Mouse (Mus musculus) neural tube, embryonic 11.5 days (tissue): Measurements from ENCODE around the gene Pick1. TPM values are rescaled to one million over a fixed set of nuclear protein-coding genes. Genes with fewer than 3 reads are reported as not detected.

ENCODE experiments used
- ATAC-seq: fragments of 200-750 bp; cut with Nextera tagmentation; 2 replicates; pipeline ENCODE4 v1.8.0; 2017; ENCODE audit warnings: moderate number of reproducible peaks, mild to moderate bottlenecking, moderate TSS enrichment, moderate library complexity; ENCODE audit not compliant: insufficient read depth, low FRiP score, low TSS enrichment
- DNase-seq: peaks from one replicate; pipeline ENCODE4 v3.0.0-alpha.2; 2015; ENCODE audit warnings: low spot score
- H3K27ac ChIP-seq: fragments of 300-500 bp; sonication (generic); 2 replicates; pipeline ENCODE4 v1.5.1; 2014; ENCODE audit warnings: low read depth, mild to moderate bottlenecking, low read length
- H3K27me3 ChIP-seq: fragments of 300-500 bp; sonication (generic); 2 replicates; pipeline ENCODE4 v1.6.1; 2014; ENCODE audit warnings: mild to moderate bottlenecking, low read length, mixed read lengths; ENCODE audit not compliant: control insufficient read depth, insufficient read depth
- H3K36me3 ChIP-seq: fragments of 300-500 bp; sonication (generic); 2 replicates; pipeline ENCODE4 v1.6.1; 2014; ENCODE audit warnings: mild to moderate bottlenecking, low read length, moderate library complexity, mixed read lengths; ENCODE audit not compliant: control insufficient read depth, insufficient read depth
- H3K4me1 ChIP-seq: fragments of 300-500 bp; sonication (generic); 2 replicates; pipeline ENCODE4 v1.6.1; 2014; ENCODE audit warnings: low read length, mixed read lengths; ENCODE audit not compliant: control insufficient read depth, insufficient read depth
- H3K4me2 ChIP-seq: fragments of 300-500 bp; sonication (generic); 2 replicates; pipeline ENCODE4 v1.6.1; 2014; ENCODE audit warnings: low read depth, mild to moderate bottlenecking, moderate library complexity
- H3K4me3 ChIP-seq: fragments of 300-500 bp; sonication (generic); 2 replicates; pipeline ENCODE4 v1.5.1; 2014; ENCODE audit warnings: low read depth, low read length
- H3K9ac ChIP-seq: fragments of 300-500 bp; sonication (generic); 2 replicates; pipeline ENCODE4 v1.6.1; 2014; ENCODE audit warnings: mild to moderate bottlenecking, low read length
- H3K9me3 ChIP-seq: fragments of 300-500 bp; sonication (generic); 2 replicates; pipeline ENCODE4 v1.6.1; 2016; ENCODE audit warnings: low read length; ENCODE audit not compliant: control insufficient read depth
- WGBS: fragments of 180-500 bp; shearing (Covaris S2); extraction: QIAGEN DNeasy Blood & Tissue Kit; methylation state at CpG from one replicate; pipeline ENCODE4 v1.1.7; 2014; 5-methylcytosine and 5-hydroxymethylcytosine counted together
- polyA plus RNA-seq: library from polyadenylated mRNA; unstranded; fragments of >200 nt; fragmentation: Nextera tagmentation; extraction: Ambion mirVana; gene quantifications from 2 replicates; pipeline ENCODE4 v1.2.1, GENCODE M21; 2014

Pick1 gene
- polyA plus RNA-seq = 27.3 and 28.8 TPM in 2 replicates

DNA sequence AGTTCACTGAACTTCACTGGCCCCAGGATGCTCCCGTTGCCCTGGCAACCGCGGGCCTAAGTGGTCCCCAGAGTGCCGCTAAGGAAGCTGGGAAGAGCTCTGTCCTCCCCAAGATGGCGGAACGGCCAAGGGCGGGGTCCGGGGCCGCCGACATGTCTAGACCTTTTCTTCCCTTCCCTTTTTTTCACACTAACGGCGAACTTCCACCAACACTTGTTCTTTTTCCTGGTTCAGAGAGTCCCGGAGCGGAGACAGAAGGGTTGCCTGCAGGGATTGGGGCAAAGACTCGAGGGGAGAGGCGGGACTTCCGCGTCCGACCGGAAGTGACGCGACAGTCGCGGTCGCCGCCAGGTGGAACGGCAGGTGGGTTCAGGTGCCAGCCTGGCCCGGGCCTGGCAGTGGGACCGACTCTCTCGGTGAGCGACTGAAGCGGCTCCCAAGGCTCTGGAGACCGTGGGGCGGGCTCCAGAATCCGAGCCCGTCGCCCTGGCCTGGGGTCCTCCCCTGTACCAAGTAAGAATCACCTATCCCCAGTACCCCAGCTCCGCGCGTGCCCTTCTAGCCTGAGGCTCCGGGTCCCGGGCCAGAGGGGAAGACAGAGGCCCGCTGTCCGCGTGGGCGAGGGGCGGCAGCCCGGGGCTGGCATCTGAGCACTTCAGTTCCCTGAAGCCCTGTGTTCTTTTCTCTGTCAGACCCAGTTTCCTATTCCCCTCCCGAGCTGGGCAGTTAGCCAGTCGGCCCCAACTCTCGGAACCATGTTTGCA is at the start of gene Pick1, which contains the start of gene Gm49486:
TSS of gene Pick1 (plus strand) at position 116 of the 764 bp plus-strand sequence.
TSS of gene Gm49486 (plus strand) at position 334 of the 764 bp plus-strand sequence.
- peak; percentile 94 for DNase-seq
- Histone ChIP-seq H3K27me3 (no peaks in the 10 kb centered on the region), H3K4me3 (peak within 1 kb of the TSS; percentile 89), H3K36me3 (no peaks in the 10 kb centered on the region; the same call in 1 of the 2 replicates), H3K4me2 (peak within 1 kb of the TSS; percentile 98), H3K9me3 (no peaks in the 10 kb centered on the region), H3K9ac (peak within 1 kb of the TSS; percentile 90), H3K4me1 (peaks cover 14% of the 10 kb centered on the region), H3K27ac (peak within 1 kb of the TSS; percentile 97)
- peak; percentile 84 for ATAC-seq
- 1% methylated on average over 51 of the region's 51 CpGs for WGBS

DNA sequence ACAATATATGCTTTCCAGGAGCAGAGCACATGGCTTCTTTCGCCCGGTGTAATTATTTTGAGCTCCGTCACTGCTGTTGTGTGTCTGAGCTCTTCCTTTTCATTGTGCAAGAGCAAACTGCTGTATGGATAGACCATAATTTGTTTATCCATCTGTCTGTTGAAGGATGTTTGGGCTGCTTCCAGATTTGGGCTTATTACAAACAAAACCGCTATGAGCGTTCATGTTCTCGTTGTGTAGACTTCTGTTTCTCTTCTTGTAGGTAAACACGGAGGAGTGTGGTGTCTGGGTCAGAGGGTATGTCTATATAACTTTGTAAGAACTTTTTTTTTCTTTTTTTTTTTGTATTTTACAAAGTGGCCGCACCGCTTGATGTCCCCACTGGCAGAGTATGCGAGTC is 43.8 kb upstream of the Pick1 start:
- H3K27ac ChIP-seq = no peak overlapping the region

DNA sequence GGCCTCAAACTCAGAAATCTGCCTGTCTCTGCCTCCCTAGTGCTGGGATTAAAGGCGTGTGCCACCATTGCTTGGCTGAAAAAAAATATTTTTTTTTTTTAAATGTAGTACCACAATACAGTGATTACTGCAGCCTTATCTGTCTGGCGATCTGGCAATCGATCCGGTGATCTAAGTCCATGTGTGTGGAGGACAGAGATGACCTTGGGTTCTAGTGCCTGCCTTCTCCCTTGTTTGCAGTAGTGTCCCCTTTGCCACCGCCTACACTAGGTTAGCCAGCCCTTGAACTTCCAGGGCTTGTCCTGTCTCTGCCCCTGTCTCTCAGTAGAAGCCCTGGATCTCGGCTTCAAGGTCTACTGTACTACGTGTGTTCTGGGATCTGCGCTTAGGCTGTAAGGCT is 41.2 kb upstream of the Pick1 start:
- DNase-seq = no peak
- H3K4me3 ChIP-seq = no peak overlapping the region
- H3K9me3 ChIP-seq = no peaks in the 10 kb centered on the region
- no peak overlapping the region for H3K27ac ChIP-seq
- H3K36me3 ChIP-seq = no peaks in the 10 kb centered on the region
- ATAC-seq = no peak
- H3K4me1 ChIP-seq = peaks cover 3% of the 10 kb centered on the region; the same call in 1 of the 2 replicates
- WGBS = 89% methylated on average over 8 of the region's 8 CpGs
- no peak overlapping the region for H3K4me2 ChIP-seq
- no peak overlapping the region for H3K9ac ChIP-seq
- no peaks in the 10 kb centered on the region for H3K27me3 ChIP-seq

More for the DNA sequence above, 43.8 kb upstream of the Pick1 start:
- no peak overlapping the region for H3K4me2 ChIP-seq
- no peak overlapping the region for H3K4me3 ChIP-seq
- DNase-seq (no peak), ATAC-seq (no peak)
- H3K36me3 ChIP-seq = no peaks in the 10 kb centered on the region
- 92% methylated on average over 10 of the region's 10 CpGs for WGBS
- H3K9me3 ChIP-seq = no peaks in the 10 kb centered on the region
- H3K9ac ChIP-seq = no peak overlapping the region
- no peaks in the 10 kb centered on the region for H3K4me1 ChIP-seq
- H3K27me3 ChIP-seq = no peaks in the 10 kb centered on the region

DNA sequence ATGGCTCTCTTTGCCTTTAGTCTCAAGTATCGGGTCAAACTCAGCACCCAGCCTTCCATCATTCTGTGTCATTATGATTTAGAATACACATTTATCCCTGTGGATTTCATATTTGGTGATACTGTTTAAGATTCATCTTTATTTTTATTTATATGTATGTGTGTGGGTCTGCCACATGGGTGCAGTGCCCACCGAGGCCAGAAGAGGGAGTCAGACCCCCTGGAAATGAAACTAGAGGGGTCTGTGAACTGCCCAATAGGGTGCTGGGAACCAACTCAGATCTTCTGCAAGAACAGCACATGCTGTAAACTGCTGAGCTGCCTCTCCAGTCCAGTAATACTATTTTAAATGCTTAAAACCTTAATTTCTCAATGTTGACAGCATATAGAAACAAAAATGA is 37.5 kb upstream of the Pick1 start:
- Histone ChIP-seq H3K9me3 (no peaks in the 10 kb centered on the region), H3K27me3 (no peaks in the 10 kb centered on the region), H3K36me3 (no peaks in the 10 kb centered on the region), H3K4me3 (no peak overlapping the region), H3K9ac (no peak overlapping the region), H3K27ac (no peak overlapping the region), H3K4me2 (no peak overlapping the region), H3K4me1 (peaks cover 14% of the 10 kb centered on the region)
- DNase-seq = no peak
- no peak for ATAC-seq
- 100% methylated on average over 2 of the region's 2 CpGs for WGBS

DNA sequence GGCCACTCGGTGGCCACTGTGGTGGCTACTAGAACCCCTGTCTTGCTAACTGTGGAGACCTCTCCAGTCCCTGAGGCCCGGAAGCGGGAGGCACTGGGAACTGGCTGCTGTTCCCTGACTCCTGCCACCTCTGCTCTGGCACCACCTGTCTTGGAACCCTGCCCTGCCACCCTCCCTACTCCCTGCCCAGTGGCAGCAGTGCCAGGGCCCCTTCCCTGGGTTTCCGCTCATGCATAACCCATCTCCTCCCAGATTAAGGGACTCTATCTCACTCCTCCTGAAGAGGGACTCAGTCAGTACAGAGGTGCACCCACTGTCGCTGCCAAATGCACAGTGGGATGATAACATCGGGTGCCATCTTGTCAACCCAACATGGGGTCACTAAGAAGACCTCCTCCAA is 36.5 kb upstream of the Pick1 start:
- no peak overlapping the region for H3K4me3 ChIP-seq
- 85% methylated on average over 6 of the region's 6 CpGs for WGBS
- no peak for DNase-seq
- H3K36me3 ChIP-seq = no peaks in the 10 kb centered on the region
- H3K9ac ChIP-seq = no peak overlapping the region
- no peaks in the 10 kb centered on the region for H3K9me3 ChIP-seq
- peak overlapping the region; percentile 90 for H3K27ac ChIP-seq
- H3K4me2 ChIP-seq = 0 out of 2 replicates have a peak overlapping the region, but pooled peaks have one; percentile 12
- peaks cover 14% of the 10 kb centered on the region for H3K4me1 ChIP-seq
- no peak for ATAC-seq
- no peaks in the 10 kb centered on the region for H3K27me3 ChIP-seq

DNA sequence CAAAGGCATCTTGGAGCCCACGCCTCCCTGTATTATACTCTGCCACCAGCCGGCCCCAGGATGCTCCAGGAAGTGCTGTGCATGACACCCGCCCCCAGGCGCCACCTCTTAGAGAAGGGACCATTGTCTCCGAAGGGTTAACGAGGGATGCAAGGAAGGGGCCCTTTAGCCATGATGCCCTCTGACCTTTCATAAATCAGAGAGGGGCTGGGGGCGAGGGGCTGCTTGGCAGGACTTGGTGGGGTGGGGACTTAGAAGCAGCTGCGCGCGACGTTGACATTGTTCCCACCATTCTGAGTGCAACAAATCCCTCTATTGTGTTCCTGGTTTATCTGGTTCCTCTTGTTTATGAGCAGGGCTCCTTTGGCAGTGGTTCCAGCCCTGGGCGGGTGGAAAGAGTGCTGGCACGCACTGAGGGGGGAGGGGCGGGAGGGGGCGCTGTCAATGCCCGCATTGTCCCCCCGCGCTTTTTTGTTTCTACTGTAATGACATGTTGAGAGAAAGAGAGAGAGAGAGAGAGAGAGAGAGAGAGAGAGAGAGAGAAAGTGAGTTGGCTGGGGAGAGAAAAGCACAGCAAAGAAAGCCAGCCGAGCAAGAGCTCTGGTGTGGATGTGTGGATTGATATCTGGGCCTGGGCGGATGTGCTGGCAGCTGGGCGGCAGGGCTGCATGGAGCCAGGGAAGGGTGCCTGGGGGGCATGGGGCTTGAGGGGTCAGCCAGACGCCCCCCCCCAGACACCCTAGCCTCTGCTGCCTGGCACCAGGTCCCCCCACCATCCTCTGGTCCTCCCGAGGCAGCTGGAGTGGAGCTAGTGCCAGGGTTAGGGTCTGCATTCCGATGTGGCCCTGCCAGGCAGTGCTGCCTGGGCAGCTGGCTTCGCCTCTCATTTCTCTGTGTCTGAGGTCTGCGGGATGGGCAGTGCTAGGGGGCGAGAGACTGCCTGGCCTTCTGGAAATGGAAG is 35.8 kb upstream of the Pick1 start:
- 28% methylated on average over 27 of the region's 27 CpGs for WGBS
- H3K27me3 ChIP-seq = no peaks in the 10 kb centered on the region

DNA sequence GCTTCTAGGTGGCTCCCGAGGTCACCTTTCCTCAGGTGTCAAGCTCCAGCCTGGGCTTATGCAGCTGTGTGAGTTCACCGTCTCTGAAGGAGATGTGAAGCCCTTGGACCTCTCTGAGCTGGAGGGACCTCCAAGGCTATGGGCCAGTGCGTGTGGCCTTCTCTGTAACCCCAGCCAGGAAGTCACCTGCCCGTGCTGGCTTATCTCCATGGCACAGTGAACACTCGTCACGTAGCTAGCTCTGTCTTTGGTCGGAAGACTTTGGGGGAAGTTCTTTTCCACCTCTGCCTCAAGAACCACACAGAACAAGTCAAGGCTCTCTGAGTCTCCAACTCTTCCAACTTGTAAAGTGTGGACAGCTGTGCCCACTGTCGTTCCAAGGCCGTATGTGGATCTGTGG is 34.9 kb upstream of the Pick1 start:
- no peak for ATAC-seq
- Histone ChIP-seq H3K4me3 (no peak overlapping the region), H3K27ac (peak overlapping the region; percentile 90), H3K27me3 (no peaks in the 10 kb centered on the region), H3K4me1 (peaks cover 14% of the 10 kb centered on the region), H3K4me2 (no peak overlapping the region), H3K9me3 (no peaks in the 10 kb centered on the region), H3K36me3 (no peaks in the 10 kb centered on the region), H3K9ac (peak overlapping the region; percentile 64)
- DNase-seq = no peak
- 89% methylated on average over 9 of the region's 9 CpGs for WGBS

More for the DNA sequence above, 35.8 kb upstream of the Pick1 start:
- H3K9me3 ChIP-seq = no peaks in the 10 kb centered on the region
- DNase-seq (peak; percentile 65), ATAC-seq (peak; percentile 79)
- H3K4me3 ChIP-seq = no peak overlapping the region
- no peaks in the 10 kb centered on the region for H3K36me3 ChIP-seq
- H3K4me2 ChIP-seq = peak overlapping the region; percentile 12; the same call in 1 of the 2 replicates
- peak overlapping the region; percentile 90 for H3K27ac ChIP-seq
- peak overlapping the region; percentile 64 for H3K9ac ChIP-seq
- H3K4me1 ChIP-seq = peaks cover 14% of the 10 kb centered on the region

DNA sequence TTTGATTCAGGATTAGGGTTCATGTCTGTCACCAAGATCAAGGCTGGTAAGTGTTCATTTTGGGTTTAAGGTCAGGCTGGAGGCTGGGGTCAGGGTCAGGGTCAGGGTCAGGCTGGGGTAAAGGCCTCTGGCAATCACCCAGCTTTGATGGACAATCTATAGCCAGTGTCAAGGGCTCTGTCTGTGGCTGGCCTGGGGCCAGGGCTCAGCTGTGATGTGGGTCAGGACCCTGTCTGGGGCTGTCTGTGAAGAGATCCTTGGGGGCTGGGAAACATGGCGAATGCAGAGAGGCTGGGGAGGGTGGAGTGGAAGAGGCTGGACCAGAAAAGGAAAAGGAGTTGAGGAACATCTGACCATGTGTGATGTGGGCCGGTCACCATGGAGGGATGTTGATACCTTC is 34.0 kb upstream of the Pick1 start:
- Histone ChIP-seq H3K36me3 (no peaks in the 10 kb centered on the region), H3K4me2 (no peak overlapping the region), H3K27me3 (no peaks in the 10 kb centered on the region), H3K27ac (no peak overlapping the region), H3K4me3 (no peak overlapping the region), H3K9ac (no peak overlapping the region), H3K4me1 (peaks cover 14% of the 10 kb centered on the region), H3K9me3 (no peaks in the 10 kb centered on the region)
- ATAC-seq (no peak), DNase-seq (no peak)
- WGBS = 76% methylated on average over 2 of the region's 2 CpGs
